12 mouse cellular contexts compared by ENCODE assay signal in the genomic region with DNA sequence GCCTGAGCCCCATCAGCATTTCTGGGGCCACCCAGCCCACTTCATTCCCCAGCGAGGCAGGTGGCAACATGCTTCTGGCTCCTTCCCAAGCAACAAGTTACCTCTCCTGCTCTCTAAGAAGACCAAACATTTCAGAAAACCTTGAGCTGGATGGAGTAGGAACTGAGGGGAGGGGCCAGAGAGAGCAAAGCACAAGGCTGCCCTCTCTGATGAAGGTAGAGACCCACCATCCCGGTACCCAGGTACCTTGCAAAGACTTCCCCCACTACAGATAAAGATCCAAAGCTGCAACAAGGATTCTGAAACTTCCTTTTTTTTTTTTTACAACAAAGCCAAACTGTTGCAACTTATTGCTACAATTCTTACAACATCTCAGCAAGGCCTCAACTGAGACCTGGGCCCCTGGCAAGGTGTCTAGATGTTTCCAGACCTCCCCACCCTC. TPM values are rescaled to one million over a fixed set of nuclear protein-coding genes. Genes with fewer than 3 reads are reported as not detected.
DNase-seq lines count a peak whose midpoint lies in the region; ATAC-seq and TF ChIP-seq lines count a peak whose summit lies in the region.
"Had no signal": no experiment of that assay in that cellular context is flagged by ENCODE, and none has a peak within 500 bp of the region (broad histone marks: within the 10 kb centered on the region; RNA-seq: fewer than 3 reads in every experiment).

No protein-coding gene starts in this region.

- no peak for DNase-seq in embryonic facial prominence, embryonic 10.5 days (ENCODE audit: low spot score)
- DNase-seq in lung, embryonic 14.5 days, result peak; percentile 48
- DNase-seq in lung, postnatal 14 days, result no peak
- DNase-seq in retina, embryonic 14.5 days (ENCODE audit: low spot score), result no peak
- DNase-seq in thymus, postnatal 36 days, result no peak
- DNase-seq: spleen, adult 18-20 months had no signal

- no peak for ATAC-seq in embryonic facial prominence, embryonic 12.5 days (ENCODE audit: insufficient number of reproducible peaks, insufficient read depth, low FRiP score, low TSS enrichment)
- ATAC-seq in lung, embryonic 14.5 days (ENCODE audit: insufficient read depth), result no peak
- ATAC-seq in liver, embryonic 15.5 days (ENCODE audit: insufficient read depth), result no peak
- ATAC-seq in stomach, embryonic 14.5 days (ENCODE audit: insufficient number of reproducible peaks, insufficient read depth, low FRiP score, low read depth), result no peak
- ATAC-seq: inflammation-experienced regulatory T-cells, adult 6 months had no signal

- H3K9me3 ChIP-seq in embryonic facial prominence, embryonic 12.5 days, result no peaks in the 10 kb centered on the region
- H3K9me3 ChIP-seq in embryonic facial prominence, embryonic 10.5 days, result no peaks in the 10 kb centered on the region
- H3K9me3 ChIP-seq in lung, embryonic 14.5 days (ENCODE audit: low read depth, low read length), result no peaks in the 10 kb centered on the region
- no peaks in the 10 kb centered on the region for H3K9me3 ChIP-seq in liver, embryonic 15.5 days (replicated peaks)
- no peaks in the 10 kb centered on the region for H3K9me3 ChIP-seq in stomach, embryonic 14.5 days (ENCODE audit: control insufficient read depth, low read depth, low read length)
- H3K9me3 ChIP-seq: heart, embryonic 12.5 days; midbrain, embryonic 12.5 days had no signal

- no peaks in the 10 kb centered on the region for H3K36me3 ChIP-seq in embryonic facial prominence, embryonic 12.5 days
- H3K36me3 ChIP-seq in embryonic facial prominence, embryonic 10.5 days (replicated peaks), result peaks cover 44% of the 10 kb centered on the region
- H3K36me3 ChIP-seq in lung, embryonic 14.5 days (ENCODE audit: insufficient read depth), result peaks cover 21% of the 10 kb centered on the region
- H3K36me3 ChIP-seq in liver, embryonic 15.5 days (replicated peaks), result peaks cover 29% of the 10 kb centered on the region
- peaks cover 18% of the 10 kb centered on the region for H3K36me3 ChIP-seq in stomach, embryonic 14.5 days (ENCODE audit: control insufficient read depth, insufficient read depth, low read length)
- H3K36me3 ChIP-seq: midbrain, embryonic 12.5 days had no signal

- TF ChIP-seq CTCF in lung, embryonic 14.5 days (IDR thresholded peaks at IDR 0.05; ENCODE audit: low read depth), result no peak

- no peak overlapping the region for H3K4me3 ChIP-seq in embryonic facial prominence, embryonic 12.5 days
- H3K4me3 ChIP-seq in embryonic facial prominence, embryonic 10.5 days, result no peak overlapping the region
- H3K4me3 ChIP-seq in lung, embryonic 14.5 days (ENCODE audit: low read depth, low read length), result no peak overlapping the region
- no peak overlapping the region for H3K4me3 ChIP-seq in liver, embryonic 15.5 days (replicated peaks)
- H3K4me3 ChIP-seq in stomach, embryonic 14.5 days (ENCODE audit: low read depth, low read length), result no peak overlapping the region
- H3K4me3 ChIP-seq: heart, embryonic 12.5 days; midbrain, embryonic 12.5 days had no signal

- no peaks in the 10 kb centered on the region for H3K27me3 ChIP-seq in embryonic facial prominence, embryonic 12.5 days
- H3K27me3 ChIP-seq in embryonic facial prominence, embryonic 10.5 days (replicated peaks; ENCODE audit: low read depth, poor library complexity, severe bottlenecking), result no peaks in the 10 kb centered on the region
- no peaks in the 10 kb centered on the region for H3K27me3 ChIP-seq in lung, embryonic 14.5 days (ENCODE audit: insufficient read depth, low read length)
- no peaks in the 10 kb centered on the region for H3K27me3 ChIP-seq in liver, embryonic 15.5 days
- no peaks in the 10 kb centered on the region for H3K27me3 ChIP-seq in stomach, embryonic 14.5 days (ENCODE audit: control insufficient read depth, insufficient read depth, low read length)
- H3K27me3 ChIP-seq: heart, embryonic 12.5 days; midbrain, embryonic 12.5 days had no signal

- no peak overlapping the region for H3K9ac ChIP-seq in embryonic facial prominence, embryonic 12.5 days
- no peak overlapping the region for H3K9ac ChIP-seq in lung, embryonic 14.5 days
- H3K9ac ChIP-seq in liver, embryonic 15.5 days, result no peak overlapping the region
- H3K9ac ChIP-seq in stomach, embryonic 14.5 days (replicated peaks; ENCODE audit: low read depth, low read length), result no peak overlapping the region
- H3K9ac ChIP-seq: heart, embryonic 12.5 days; midbrain, embryonic 12.5 days had no signal

- WGBS in embryonic facial prominence, embryonic 12.5 days, result 81% methylated on average over 2 of the region's 2 CpGs
- 86% methylated on average over 2 of the region's 2 CpGs for WGBS in embryonic facial prominence, embryonic 10.5 days
- WGBS in lung, embryonic 14.5 days, result 58% methylated on average over 2 of the region's 2 CpGs
- WGBS in liver, embryonic 15.5 days (ENCODE audit: insufficient replicate concordance), result 62% methylated on average over 2 of the region's 2 CpGs
- WGBS in stomach, embryonic 14.5 days, result 64% methylated on average over 2 of the region's 2 CpGs

- peaks cover 19% of the 10 kb centered on the region for H3K4me1 ChIP-seq in embryonic facial prominence, embryonic 12.5 days
- H3K4me1 ChIP-seq in embryonic facial prominence, embryonic 10.5 days, result peaks cover 57% of the 10 kb centered on the region
- peaks cover 50% of the 10 kb centered on the region for H3K4me1 ChIP-seq in lung, embryonic 14.5 days (ENCODE audit: insufficient read depth)
- peaks cover 94% of the 10 kb centered on the region for H3K4me1 ChIP-seq in liver, embryonic 15.5 days (replicated peaks)
- peaks cover 76% of the 10 kb centered on the region for H3K4me1 ChIP-seq in stomach, embryonic 14.5 days (ENCODE audit: control insufficient read depth, insufficient read depth, low read length)

- no peak overlapping the region for H3K4me2 ChIP-seq in embryonic facial prominence, embryonic 12.5 days (replicated peaks)
- H3K4me2 ChIP-seq in lung, embryonic 14.5 days, result no peak overlapping the region
- H3K4me2 ChIP-seq in liver, embryonic 15.5 days, result peak overlapping the region; percentile 32
- no peak overlapping the region for H3K4me2 ChIP-seq in stomach, embryonic 14.5 days (replicated peaks; ENCODE audit: low read depth, low read length)
- H3K4me2 ChIP-seq: heart, embryonic 12.5 days; midbrain, embryonic 12.5 days had no signal

- peak overlapping the region; percentile 17; the same call in 1 of the 2 replicates for H3K27ac ChIP-seq in embryonic facial prominence, embryonic 12.5 days
- no peak overlapping the region for H3K27ac ChIP-seq in embryonic facial prominence, embryonic 10.5 days (replicated peaks)
- peak overlapping the region; percentile 73 for H3K27ac ChIP-seq in lung, embryonic 14.5 days (ENCODE audit: low read depth)
- H3K27ac ChIP-seq in liver, embryonic 15.5 days (replicated peaks), result no peak overlapping the region
- H3K27ac ChIP-seq in stomach, embryonic 14.5 days (ENCODE audit: low read length), result peak overlapping the region; percentile 53; the same call in 1 of the 2 replicates
- H3K27ac ChIP-seq: midbrain, embryonic 12.5 days had no signal

RNA-seq across cellular contexts. Expression of gene Myh9, which starts 10.8 kb away (rescaled TPM):
- polyA plus RNA-seq in embryonic facial prominence, embryonic 12.5 days (2016; fragmentation: Nextera tagmentation; extraction: Ambion mirVana), result 37.3 and 37.9 TPM in 2 replicates
- polyA plus RNA-seq in embryonic facial prominence, embryonic 10.5 days (2016; fragmentation: Nextera tagmentation; extraction: Ambion mirVana), result 45.7 and 46.9 TPM in 2 replicates
- polyA plus RNA-seq in lung, embryonic 14.5 days (2014; fragmentation: Nextera tagmentation; extraction: Ambion mirVana), result 86.6 and 87.5 TPM in 2 replicates
- 19.5 and 20.3 TPM in 2 replicates for polyA plus RNA-seq in liver, embryonic 15.5 days (2015; fragmentation: Nextera tagmentation; extraction: Ambion mirVana)
- polyA plus RNA-seq in stomach, embryonic 14.5 days (2014; fragmentation: Nextera tagmentation; extraction: Ambion mirVana), result 75.4 and 77.1 TPM in 2 replicates

Comparison
In these comparisons a context has a peak if more than half of its experiments do, and no peak if none do; other contexts are left out.
1. H3K27ac ChIP-seq: peak in embryonic facial prominence, embryonic 12.5 days (single experiment), lung, embryonic 14.5 days (single experiment) and stomach, embryonic 14.5 days (single experiment); none in embryonic facial prominence, embryonic 10.5 days (single experiment) and liver, embryonic 15.5 days (single experiment).